Mouse (Mus musculus) common myeloid progenitor, adult 5-6 weeks (primary cell): ENCODE data around the gene Rpl18. TPM values are rescaled to one million over a fixed set of nuclear protein-coding genes. Genes with fewer than 3 reads are reported as not detected.

ENCODE experiments used
- ATAC-seq: replicated peaks from 2 replicates; pipeline ENCODE4 v1.8.0; 2016; ENCODE audit warnings: low read depth, mild to moderate bottlenecking, moderate TSS enrichment, inconsistent platforms; ENCODE audit not compliant: poor library complexity, severe bottlenecking
- total RNA-seq: library from RNA; stranded (forward); fragments of 200-1000, 187-1606 nt; gene quantifications from 2 replicates; pipeline ENCODE4 v1.2.3, GENCODE M21; 2017

Rpl18 gene
- total RNA-seq, 1 experiment from 2014 or later: 1,786 TPM

DNA sequence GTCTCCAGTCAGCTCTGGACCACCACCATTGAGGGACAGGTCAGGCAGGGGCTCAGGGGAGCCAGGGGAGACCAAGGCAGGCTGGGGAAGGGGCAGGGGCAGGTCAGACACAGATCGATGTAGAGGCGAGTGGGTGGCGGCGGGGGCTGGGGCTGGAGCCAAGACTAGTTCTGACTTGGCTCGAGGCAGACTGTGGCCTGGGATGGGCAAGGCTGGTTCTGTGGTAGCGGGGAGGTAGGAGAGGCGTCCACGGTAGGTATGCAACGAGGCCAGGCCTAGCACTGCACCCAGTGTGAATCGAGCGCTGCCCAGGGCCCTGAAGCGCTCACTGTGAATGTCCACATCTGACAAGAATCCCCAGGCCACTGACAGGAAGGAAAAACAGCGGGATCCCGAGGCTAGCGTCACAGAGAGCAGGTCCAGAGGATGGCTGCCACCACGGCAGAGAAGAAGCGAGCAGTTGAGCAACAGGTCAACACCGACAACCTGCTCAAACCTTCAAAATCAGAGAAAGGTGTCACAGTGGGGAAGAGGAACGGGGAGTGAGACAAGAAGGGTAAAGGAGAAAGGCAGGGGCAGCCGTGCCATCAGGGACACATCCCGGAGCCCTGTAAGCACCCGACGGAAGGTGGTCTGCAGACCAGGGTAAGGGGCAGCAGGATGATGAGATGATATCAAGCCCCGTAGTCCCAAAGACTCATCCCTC, 3.8 kb upstream of the Rpl18 start:
- ATAC-seq: no peak

GRCm38 (mm10) chr7:45712022-45712757, 3.1 kb upstream of the Rpl18 start:
- no peak for ATAC-seq

DNA sequence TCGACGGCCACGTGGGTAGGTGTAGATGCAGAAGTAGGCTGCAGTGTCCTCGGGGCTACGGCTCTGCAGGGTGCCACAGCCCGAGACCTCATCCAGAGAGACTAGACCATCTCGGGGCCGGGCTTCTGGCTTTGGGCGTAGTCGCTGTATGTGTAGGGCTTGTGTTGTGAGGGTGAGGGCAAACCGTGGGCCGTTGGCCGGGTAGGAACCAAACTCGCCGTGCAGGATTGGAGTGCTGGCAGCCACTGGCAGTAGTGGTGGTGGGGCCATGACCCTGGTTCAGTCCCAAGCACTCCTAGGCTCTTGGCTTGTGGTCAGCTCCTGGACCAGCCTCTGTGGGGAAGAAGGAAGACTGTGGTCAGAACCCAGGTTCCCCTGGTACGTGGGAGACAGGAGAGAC, 1.9 kb upstream of the Rpl18 start:
- ATAC-seq: no peak

DNA sequence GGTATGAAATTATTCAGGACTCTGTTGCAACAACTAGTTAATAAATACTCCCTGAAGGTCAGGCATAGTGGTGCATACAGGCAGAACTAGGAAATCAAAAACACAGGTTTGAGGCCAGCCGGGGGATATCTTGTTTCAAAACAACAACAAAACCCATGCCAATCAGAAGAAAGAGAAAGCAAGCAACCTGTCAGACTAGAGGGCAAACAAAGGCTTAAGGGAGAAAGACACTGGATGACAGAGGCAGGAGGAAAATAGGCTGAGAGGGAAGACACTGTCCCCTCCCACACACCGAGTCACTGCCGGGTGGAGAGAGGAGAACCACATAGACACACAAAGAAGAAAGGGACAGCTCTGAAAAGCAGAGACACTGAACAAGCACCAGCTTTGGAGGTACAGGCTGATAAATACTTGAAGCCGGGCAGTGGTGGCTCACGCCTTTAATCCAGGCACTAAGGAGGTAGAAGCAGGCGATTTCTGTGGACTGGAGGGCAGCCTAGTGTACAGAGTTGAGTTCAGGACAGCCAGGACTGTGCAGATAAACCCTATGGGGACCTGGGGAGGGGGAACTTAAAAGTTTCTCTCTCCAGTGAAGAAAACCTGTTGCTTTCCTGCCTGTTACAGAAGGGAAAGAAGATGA, 1.3 kb upstream of the Rpl18 start:
- no peak for ATAC-seq

DNA sequence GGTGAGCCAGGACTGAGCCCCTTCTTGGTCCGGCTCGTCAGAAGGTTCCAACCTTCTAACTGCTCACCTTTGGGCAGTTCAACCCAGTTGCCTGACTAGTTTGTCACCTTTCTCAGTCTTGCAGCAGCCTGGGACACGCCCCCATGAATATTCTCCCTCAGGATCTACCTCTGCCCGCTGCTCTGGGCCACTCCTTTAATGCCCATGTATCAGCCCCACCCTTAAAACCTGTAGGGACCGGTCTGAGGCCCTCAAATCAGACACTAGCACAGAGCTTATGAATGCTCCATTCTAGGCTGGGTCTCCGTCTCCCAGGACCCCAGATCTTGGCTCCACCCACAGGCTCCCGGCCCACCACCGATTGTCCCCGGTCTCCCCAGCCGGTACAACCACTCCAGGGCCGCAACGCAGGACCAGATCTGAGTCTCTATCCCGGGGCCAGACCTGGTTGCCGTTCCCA, 597 bp upstream of the Rpl18 start:
- peak; percentile 0; the same call in 1 of the 2 replicates for ATAC-seq

- ATAC-seq: peak; percentile 8
Measured at GRCm38 (mm10) chr7:45715741-45716459, 643 bp downstream of the Rpl18 start.

GRCm38 (mm10) chr7:45716460-45716857, 1.2 kb downstream of the Rpl18 start:
- no peak for ATAC-seq

GRCm38 (mm10) chr7:45716952-45717917, 2.0 kb downstream of the Rpl18 start:
- ATAC-seq: peak; percentile 26

GRCm38 (mm10) chr7:45717918-45718297, 2.7 kb downstream of the Rpl18 start, which contains the start of gene Sphk2:
Gene Sphk2, minus strand, starts transcription at chr7:45718002.
- peak; percentile 63 for ATAC-seq

- ATAC-seq: no peak
Measured at GRCm38 (mm10) chr7:45718331-45718730, 3.1 kb downstream of the Rpl18 start.

DNA sequence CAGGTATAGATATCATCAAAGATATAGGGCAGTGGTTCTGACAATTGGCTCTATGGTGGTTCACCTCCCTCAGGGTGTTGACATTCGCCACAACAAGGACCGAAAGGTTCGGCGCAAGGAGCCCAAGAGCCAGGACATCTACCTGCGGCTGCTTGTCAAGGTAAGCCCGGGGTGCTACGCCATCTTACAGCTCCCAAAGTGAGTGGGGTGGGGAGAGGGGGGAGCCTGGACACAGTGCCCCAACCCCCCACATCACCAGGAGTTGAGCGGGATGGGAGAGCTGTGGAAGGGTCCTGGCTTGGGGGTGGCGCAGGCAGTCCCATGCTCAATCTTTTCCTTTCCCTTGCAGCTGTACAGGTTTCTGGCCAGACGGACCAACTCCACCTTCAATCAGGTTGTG, 3.9 kb downstream of the Rpl18 start:
- no peak for ATAC-seq

GRCm38 (mm10) chr7:45719738-45720412, 4.6 kb downstream of the Rpl18 start:
- ATAC-seq: no peak

DNA sequence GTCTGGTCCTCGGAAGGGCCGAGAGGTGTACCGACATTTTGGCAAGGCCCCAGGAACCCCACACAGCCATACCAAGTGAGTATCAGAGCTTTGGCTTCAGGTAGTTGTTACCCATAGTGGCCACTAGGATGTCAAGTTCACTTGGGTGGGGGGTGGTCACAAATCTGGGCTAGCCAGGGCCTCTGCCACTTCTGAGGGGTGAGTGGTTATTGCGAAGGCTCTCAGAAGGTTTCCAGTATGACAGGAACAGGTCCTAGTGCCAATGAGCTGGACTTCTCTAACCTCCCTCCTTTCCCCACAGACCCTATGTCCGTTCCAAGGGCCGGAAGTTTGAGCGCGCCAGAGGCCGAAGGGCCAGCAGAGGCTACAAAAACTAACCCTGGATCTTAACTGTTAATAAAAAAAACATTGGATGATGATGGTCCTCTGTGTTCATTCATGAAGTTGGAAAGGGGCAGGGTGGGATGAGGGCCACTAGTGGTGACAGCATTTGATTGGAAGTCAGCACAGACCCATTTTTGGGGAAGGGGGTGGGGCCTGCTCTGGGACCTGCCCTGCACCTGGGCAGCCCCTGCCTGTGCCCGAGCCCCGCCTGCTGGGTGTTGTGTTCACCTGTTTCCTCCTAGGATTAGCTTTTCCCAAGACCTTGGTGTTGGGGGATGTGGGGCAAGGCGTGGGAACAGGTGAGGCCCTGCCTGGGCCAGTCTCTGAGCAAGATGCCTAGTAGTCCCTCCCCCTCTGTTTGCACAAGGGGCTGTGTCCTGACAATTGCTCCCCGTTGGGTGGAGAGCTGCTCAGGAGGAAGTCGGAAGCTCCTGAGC, 5.4 kb downstream of the Rpl18 start, which contains the start of gene Fam83e:
Gene Fam83e (plus strand): TSS at position 800 of the 821 bp plus-strand sequence.
- no peak for ATAC-seq

GRCm38 (mm10) chr7:45721234-45721571, 5.9 kb downstream of the Rpl18 start:
- no peak for ATAC-seq

GRCm38 (mm10) chr7:45721642-45722347, 6.5 kb downstream of the Rpl18 start:
- no peak for ATAC-seq

DNA sequence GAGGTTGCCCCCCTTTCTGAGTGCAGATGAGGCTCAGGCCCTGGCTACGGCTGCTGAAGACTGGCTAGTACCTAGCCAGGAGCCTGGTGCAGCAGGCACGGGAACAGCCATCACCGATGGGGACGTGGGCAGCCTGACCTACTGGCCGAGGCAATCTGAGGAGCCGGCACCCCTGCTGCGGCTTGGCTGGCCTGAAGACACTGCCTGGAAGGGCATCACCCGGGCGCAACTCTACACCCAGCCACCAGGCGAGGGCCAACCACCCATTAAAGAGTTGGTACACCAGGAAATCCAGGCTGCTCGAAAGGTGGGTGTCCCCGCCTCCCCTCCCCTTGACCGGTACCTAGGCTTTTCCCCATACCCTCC, 7.1 kb downstream of the Rpl18 start:
- no peak for ATAC-seq

GRCm38 (mm10) chr7:45723301-45723700, 8.0 kb downstream of the Rpl18 start:
- ATAC-seq: no peak
